Mouse (Mus musculus): ENCODE measurements around the gene Vmn1r68. TPM values are rescaled to one million over a fixed set of nuclear protein-coding genes. Genes with fewer than 3 reads are reported as not detected.

Vmn1r68 gene
- total RNA-seq (2017): not detected in 2 replicates

DNA sequence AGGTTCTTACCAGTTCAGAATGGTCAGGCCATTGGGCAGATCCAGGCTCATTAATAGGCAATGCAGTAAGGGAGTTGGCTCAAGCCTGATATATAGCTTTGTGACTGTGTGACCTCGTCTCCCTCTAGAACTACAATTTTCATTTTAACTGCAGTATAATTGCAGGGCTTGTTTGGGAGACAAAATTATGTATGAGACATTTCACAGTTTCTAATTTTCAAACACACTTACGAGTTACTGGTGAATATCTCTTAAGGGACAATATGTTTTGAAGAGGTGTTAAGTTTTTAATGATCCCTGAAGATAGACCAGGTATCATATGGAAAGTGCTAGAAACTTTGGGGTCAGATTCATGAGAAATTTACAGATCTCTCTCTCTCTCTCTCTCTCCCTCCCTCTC lies at the start of gene Vmn1r68:
TSS of gene Vmn1r68 (minus strand) at position 101 of the 400 bp plus-strand sequence.
- no peak for ATAC-seq (replicated peaks in 1 of 2; ENCODE audit: insufficient read depth in 1 of 2, low FRiP score in 2 of 2, low TSS enrichment in 1 of 2, low read depth in 1 of 2, poor library complexity in 2 of 2, severe bottlenecking in 2 of 2)

- no peak for ATAC-seq (replicated peaks in 1 of 2; ENCODE audit: insufficient read depth in 1 of 2, low FRiP score in 2 of 2, low TSS enrichment in 1 of 2, low read depth in 1 of 2, poor library complexity in 2 of 2, severe bottlenecking in 2 of 2)
These were observed 62.7 kb downstream of the Vmn1r68 start for GRCm38 (mm10) chr7:10495578-10495977.

GRCm38 (mm10) chr7:10494786-10495521 lies 63.3 kb downstream of the Vmn1r68 start, which contains the start of gene Zik1:
Gene Zik1, minus strand, starts transcription at chr7:10495394.
- ATAC-seq (replicated peaks in 1 of 2; ENCODE audit: insufficient read depth in 1 of 2, low FRiP score in 2 of 2, low TSS enrichment in 1 of 2, low read depth in 1 of 2, poor library complexity in 2 of 2, severe bottlenecking in 2 of 2): peak; percentile 99 to 100

GRCm38 (mm10) chr7:10480588-10481233 lies 77.6 kb downstream of the Vmn1r68 start:
- ATAC-seq (replicated peaks in 1 of 2; ENCODE audit: insufficient read depth in 1 of 2, low FRiP score in 2 of 2, low TSS enrichment in 1 of 2, low read depth in 1 of 2, poor library complexity in 2 of 2, severe bottlenecking in 2 of 2): no peak

DNA sequence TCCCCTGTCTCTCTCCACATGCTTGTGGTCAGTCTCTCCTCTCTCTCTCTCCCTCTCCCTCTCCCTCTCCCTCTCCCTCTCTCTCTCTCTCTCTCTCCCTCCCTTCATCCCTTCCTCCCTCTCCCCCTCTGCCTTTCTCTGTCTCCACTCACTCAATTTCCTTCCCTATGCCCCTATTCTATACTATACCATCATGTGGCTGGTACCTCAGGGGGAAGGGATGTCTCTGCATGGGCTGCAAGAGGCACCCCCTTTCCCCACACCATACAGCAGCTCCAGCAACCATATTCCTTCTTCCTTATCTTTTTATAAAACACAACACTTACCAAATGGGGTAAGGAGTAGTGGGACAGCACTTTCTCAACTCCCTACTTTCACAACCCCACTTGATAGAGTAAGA lies 78.5 kb downstream of the Vmn1r68 start:
- ATAC-seq (replicated peaks in 1 of 2; ENCODE audit: insufficient read depth in 1 of 2, low FRiP score in 2 of 2, low TSS enrichment in 1 of 2, low read depth in 1 of 2, poor library complexity in 2 of 2, severe bottlenecking in 2 of 2): no peak

- ATAC-seq (replicated peaks in 1 of 2; ENCODE audit: insufficient read depth in 1 of 2, low FRiP score in 2 of 2, low TSS enrichment in 1 of 2, low read depth in 1 of 2, poor library complexity in 2 of 2, severe bottlenecking in 2 of 2): no peak
These were observed 100.1 kb downstream of the Vmn1r68 start for GRCm38 (mm10) chr7:10458166-10458565.

Other genes with a start within 250 kb of the Vmn1r68 start
- gene Vmn1r67, start 115.2 kb downstream of the Vmn1r68 start, total RNA-seq (2017): not detected in 2 replicates
- 6.8 and 7.8 TPM in 2 replicates for gene Zik1, start 63.1 kb downstream of the Vmn1r68 start, total RNA-seq (2017)
- gene Vmn1r69, start 55.2 kb upstream of the Vmn1r68 start, total RNA-seq (2017): not detected in 2 replicates
- gene Vmn1r70, start 73.0 kb upstream of the Vmn1r68 start, total RNA-seq (2017): not detected in 2 replicates
- not detected in 2 replicates for gene Nlrp4b, start 129.3 kb upstream of the Vmn1r68 start, total RNA-seq (2017)
- not detected in 2 replicates for gene Vmn1r71, start 195.9 kb upstream of the Vmn1r68 start, total RNA-seq (2017)

Measured in hematopoietic stem cell, adult 5-6 weeks (primary cell).